Mouse (Mus musculus): ENCODE measurements around the gene Myo9a. TPM values are rescaled to one million over a fixed set of nuclear protein-coding genes. Genes with fewer than 3 reads are reported as not detected.
"Not testable (repeated sequence)": the region's sequence is repeated elsewhere in the genome, so short reads cannot be mapped to it uniquely, and the experiment has no call there.

Myo9a gene
- polyA plus RNA-seq, 1 experiment from 2014 or later: 22.2 TPM

- peaks cover 6% of the 10 kb centered on the region; the same call in 1 of the 2 replicates for H3K4me1 ChIP-seq (ENCODE audit: control insufficient read depth, insufficient read depth, low read length)
- WGBS: 95% methylated on average over 2 of the region's 2 CpGs
- no peaks in the 10 kb centered on the region for H3K27me3 ChIP-seq (ENCODE audit: control insufficient read depth, insufficient read depth, low read length)
- ATAC-seq (ENCODE audit: insufficient read depth, low FRiP score, low TSS enrichment): no peak
- H3K36me3 ChIP-seq (ENCODE audit: control insufficient read depth, insufficient read depth, low read length): no peaks in the 10 kb centered on the region
- no peak for DNase-seq (ENCODE audit: low spot score)
- no peak overlapping the region for H3K4me2 ChIP-seq (ENCODE audit: low read depth)
- H3K9me3 ChIP-seq (ENCODE audit: control insufficient read depth, low read length): no peaks in the 10 kb centered on the region
- no peak overlapping the region for H3K9ac ChIP-seq (ENCODE audit: low read length)
- H3K27ac ChIP-seq (ENCODE audit: low read depth, low read length): no peak overlapping the region
- no peak overlapping the region for H3K4me3 ChIP-seq (ENCODE audit: low read depth, low read length)
Measured at GRCm38 (mm10) chr9:59748387-59748786, 2.3 kb upstream of the Myo9a start.

DNA sequence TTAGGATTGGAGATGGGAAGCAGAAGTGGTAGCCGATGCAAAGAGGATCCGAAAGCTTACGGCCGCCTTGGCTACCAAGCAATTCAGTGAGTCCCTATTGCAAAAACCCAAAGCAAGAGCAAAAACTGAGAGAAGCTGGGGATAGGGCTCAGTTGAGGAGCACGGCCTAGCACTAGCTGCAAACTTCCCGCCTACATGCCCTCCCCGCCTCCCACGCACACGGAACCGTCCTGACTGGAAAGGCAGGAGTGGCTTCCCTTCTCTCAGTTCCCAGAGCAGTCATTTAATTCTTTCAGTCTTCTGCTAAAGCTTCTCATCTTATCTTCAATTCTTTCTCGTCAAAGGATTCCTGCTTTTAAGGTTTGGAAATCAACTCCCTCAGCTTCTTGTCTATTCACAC, 1.7 kb upstream of the Myo9a start:
- ATAC-seq (ENCODE audit: insufficient read depth, low FRiP score, low TSS enrichment): no peak
- H3K4me3 ChIP-seq (ENCODE audit: low read depth, low read length): no peak overlapping the region
- no peaks in the 10 kb centered on the region for H3K27me3 ChIP-seq (ENCODE audit: control insufficient read depth, insufficient read depth, low read length)

DNA sequence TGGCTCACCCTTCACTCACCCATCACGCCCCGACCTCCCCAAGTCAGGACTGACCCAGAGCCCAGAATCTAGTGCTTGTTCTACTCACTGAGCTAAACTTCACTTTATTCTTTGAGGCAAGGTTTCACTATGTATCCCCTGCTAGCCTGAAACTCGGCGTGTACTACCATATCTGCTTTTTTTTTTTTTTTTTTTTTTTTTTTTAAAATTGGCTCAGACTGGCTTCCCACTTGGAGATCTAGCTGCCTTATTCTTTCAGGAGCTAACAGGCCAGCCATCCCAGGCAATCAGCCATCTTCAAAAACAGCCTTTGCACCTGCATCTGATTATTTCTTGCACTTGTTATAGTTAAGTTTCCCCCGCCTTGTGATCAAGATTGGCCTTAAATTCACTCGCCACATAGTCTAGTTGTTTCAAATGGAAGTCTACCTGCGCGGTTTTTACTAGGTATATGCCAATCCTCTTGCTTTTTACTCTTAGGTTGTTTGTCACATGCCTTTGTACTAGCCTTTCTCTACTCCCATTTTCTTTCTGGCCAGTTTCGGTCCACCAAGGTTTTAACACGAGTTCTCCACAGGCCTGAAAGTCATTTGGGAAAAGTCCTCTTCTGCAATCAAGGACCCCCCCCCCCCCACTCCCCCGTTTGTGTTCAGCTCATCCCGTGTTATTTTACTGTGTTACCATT, 973 bp upstream of the Myo9a start:
- Histone ChIP-seq H3K27ac (ENCODE audit: low read depth, low read length) (no peak overlapping the region), H3K27me3 (ENCODE audit: control insufficient read depth, insufficient read depth, low read length) (no peaks in the 10 kb centered on the region), H3K36me3 (ENCODE audit: control insufficient read depth, insufficient read depth, low read length) (no peaks in the 10 kb centered on the region), H3K4me3 (ENCODE audit: low read depth, low read length) (peak overlapping the region; percentile 84), H3K4me2 (ENCODE audit: low read depth) (peak overlapping the region; percentile 68), H3K4me1 (ENCODE audit: control insufficient read depth, insufficient read depth, low read length) (peaks cover 6% of the 10 kb centered on the region; the same call in 1 of the 2 replicates), H3K9me3 (ENCODE audit: control insufficient read depth, low read length) (no peaks in the 10 kb centered on the region), H3K9ac (ENCODE audit: low read length) (peak overlapping the region; percentile 61)
- ATAC-seq (ENCODE audit: insufficient read depth, low FRiP score, low TSS enrichment) (no peak), DNase-seq (ENCODE audit: low spot score) (no peak)
- WGBS: 39% methylated on average over 12 of the region's 12 CpGs

More for the DNA sequence above, 1.7 kb upstream of the Myo9a start:
- Histone ChIP-seq H3K27ac (ENCODE audit: low read depth, low read length) (no peak overlapping the region), H3K36me3 (ENCODE audit: control insufficient read depth, insufficient read depth, low read length) (no peaks in the 10 kb centered on the region), H3K4me1 (ENCODE audit: control insufficient read depth, insufficient read depth, low read length) (peaks cover 6% of the 10 kb centered on the region; the same call in 1 of the 2 replicates), H3K9me3 (ENCODE audit: control insufficient read depth, low read length) (no peaks in the 10 kb centered on the region), H3K9ac (ENCODE audit: low read length) (no peak overlapping the region), H3K4me2 (ENCODE audit: low read depth) (no peak overlapping the region)
- 92% methylated on average over 11 of the region's 11 CpGs for WGBS
- no peak for DNase-seq (ENCODE audit: low spot score)

DNA sequence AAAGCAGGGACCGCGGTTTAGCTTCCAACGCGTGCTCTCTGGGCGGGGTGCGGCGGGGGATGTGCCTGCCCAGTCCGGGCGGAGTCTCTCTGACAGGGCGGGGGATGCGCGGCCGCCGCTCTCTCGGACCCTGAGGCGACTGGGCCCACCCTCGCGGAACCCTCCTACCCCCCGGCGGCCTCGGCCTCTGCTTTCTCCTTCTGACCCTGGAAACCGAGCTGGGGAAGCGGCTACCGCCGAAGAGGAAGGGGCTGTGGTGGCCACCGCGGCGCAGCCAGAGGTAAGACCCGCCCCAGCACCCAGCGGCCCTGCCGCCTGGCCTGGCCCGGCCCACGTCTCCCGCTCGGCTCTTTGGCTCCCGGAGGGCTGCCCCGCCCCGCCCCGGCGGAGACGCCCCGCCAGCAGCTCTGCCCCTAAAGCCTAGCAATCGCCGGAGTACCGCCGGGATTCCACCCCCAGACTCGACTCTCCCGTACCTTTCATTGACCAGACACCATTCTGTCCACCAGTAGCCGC, 428 bp downstream of the Myo9a start:
- Histone ChIP-seq H3K27ac (ENCODE audit: low read depth, low read length) (peak overlapping the region; percentile 81), H3K4me2 (ENCODE audit: low read depth) (peak overlapping the region; percentile 75), H3K9me3 (ENCODE audit: control insufficient read depth, low read length) (no peaks in the 10 kb centered on the region), H3K4me1 (ENCODE audit: control insufficient read depth, insufficient read depth, low read length) (peaks cover 6% of the 10 kb centered on the region; the same call in 1 of the 2 replicates), H3K9ac (ENCODE audit: low read length) (peak overlapping the region; percentile 90), H3K36me3 (ENCODE audit: control insufficient read depth, insufficient read depth, low read length) (no peaks in the 10 kb centered on the region), H3K27me3 (ENCODE audit: control insufficient read depth, insufficient read depth, low read length) (no peaks in the 10 kb centered on the region), H3K4me3 (ENCODE audit: low read depth, low read length) (peak overlapping the region; percentile 84)
- peak; percentile 89 for ATAC-seq (ENCODE audit: insufficient read depth, low FRiP score, low TSS enrichment)
- DNase-seq (ENCODE audit: low spot score): peak; percentile 78
- WGBS: under 1% methylated on average over 46 of the region's 49 CpGs

DNA sequence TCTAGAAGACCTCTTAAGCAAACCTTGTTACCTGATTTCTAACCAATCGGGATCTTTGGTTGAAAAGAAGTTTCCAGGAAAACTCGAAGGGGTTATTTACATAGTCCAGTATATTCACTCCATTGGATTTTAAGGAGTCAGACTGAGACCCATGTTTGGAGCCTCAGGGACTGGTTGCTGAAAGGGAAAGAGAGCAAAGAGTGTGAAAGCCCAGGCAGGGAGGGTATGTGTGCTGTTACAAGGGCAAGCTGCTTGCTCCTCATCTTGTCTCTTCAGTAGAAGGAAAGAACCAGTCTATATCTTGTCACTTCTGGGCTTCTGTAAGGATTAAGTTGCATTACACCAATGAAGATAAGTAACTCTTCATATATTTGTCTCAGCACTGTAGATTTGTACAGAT, 1.3 kb downstream of the Myo9a start:
- H3K36me3 ChIP-seq (ENCODE audit: control insufficient read depth, insufficient read depth, low read length): no peaks in the 10 kb centered on the region
- peak overlapping the region; percentile 84 for H3K4me3 ChIP-seq (ENCODE audit: low read depth, low read length)
- H3K9me3 ChIP-seq (ENCODE audit: control insufficient read depth, low read length): no peaks in the 10 kb centered on the region
- H3K4me2 ChIP-seq (ENCODE audit: low read depth): peak overlapping the region; percentile 75
- H3K27ac ChIP-seq (ENCODE audit: low read depth, low read length): no peak overlapping the region
- ATAC-seq (ENCODE audit: insufficient read depth, low FRiP score, low TSS enrichment) (no peak), DNase-seq (ENCODE audit: low spot score) (no peak)
- no peaks in the 10 kb centered on the region for H3K27me3 ChIP-seq (ENCODE audit: control insufficient read depth, insufficient read depth, low read length)
- H3K4me1 ChIP-seq (ENCODE audit: control insufficient read depth, insufficient read depth, low read length): peaks cover 6% of the 10 kb centered on the region; the same call in 1 of the 2 replicates
- H3K9ac ChIP-seq (ENCODE audit: low read length): peak overlapping the region; percentile 90
- 15% methylated on average over 2 of the region's 2 CpGs for WGBS

DNA sequence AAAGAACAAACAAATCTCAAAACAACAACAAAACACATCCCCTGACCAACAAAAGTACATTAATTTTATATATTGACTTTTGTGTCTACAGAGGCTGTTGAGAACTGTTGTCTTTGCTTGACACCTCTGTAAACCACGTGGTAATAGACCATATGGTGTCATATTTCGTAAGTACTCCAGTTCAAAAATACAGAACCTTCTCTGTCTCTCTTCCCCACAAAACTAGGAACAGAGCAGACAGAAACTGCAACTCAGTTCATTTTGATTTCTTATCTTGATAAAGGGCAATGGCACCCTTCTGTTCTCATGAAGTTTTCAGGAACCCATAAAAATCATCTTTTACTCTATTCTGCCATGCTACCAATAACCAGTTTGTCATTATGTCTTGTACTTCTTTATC, 4.5 kb downstream of the Myo9a start:
- no peaks in the 10 kb centered on the region for H3K27me3 ChIP-seq (ENCODE audit: control insufficient read depth, insufficient read depth, low read length)
- no peak overlapping the region for H3K4me2 ChIP-seq (ENCODE audit: low read depth)
- no peak overlapping the region for H3K9ac ChIP-seq (ENCODE audit: low read length)
- ATAC-seq (ENCODE audit: insufficient read depth, low FRiP score, low TSS enrichment) (no peak), DNase-seq (ENCODE audit: low spot score) (no peak)
- H3K9me3 ChIP-seq (ENCODE audit: control insufficient read depth, low read length): no peaks in the 10 kb centered on the region
- peaks cover 3% of the 10 kb centered on the region; the same call in 1 of the 2 replicates for H3K4me1 ChIP-seq (ENCODE audit: control insufficient read depth, insufficient read depth, low read length)
- H3K27ac ChIP-seq (ENCODE audit: low read depth, low read length): no peak overlapping the region
- H3K4me3 ChIP-seq (ENCODE audit: low read depth, low read length): no peak overlapping the region
- H3K36me3 ChIP-seq (ENCODE audit: control insufficient read depth, insufficient read depth, low read length): no peaks in the 10 kb centered on the region
- WGBS: 59% methylated on average over 2 of the region's 2 CpGs

GRCm38 (mm10) chr9:59757016-59757415, 6.3 kb downstream of the Myo9a start:
- H3K4me3 ChIP-seq (ENCODE audit: low read depth, low read length); H3K9ac ChIP-seq (ENCODE audit: low read length); H3K4me2 ChIP-seq (ENCODE audit: low read depth); ATAC-seq (ENCODE audit: insufficient read depth, low FRiP score, low TSS enrichment); H3K36me3 ChIP-seq (ENCODE audit: control insufficient read depth, insufficient read depth, low read length); H3K4me1 ChIP-seq (ENCODE audit: control insufficient read depth, insufficient read depth, low read length); H3K27me3 ChIP-seq (ENCODE audit: control insufficient read depth, insufficient read depth, low read length); H3K27ac ChIP-seq (ENCODE audit: low read depth, low read length); H3K9me3 ChIP-seq (ENCODE audit: control insufficient read depth, low read length); DNase-seq (ENCODE audit: low spot score): not testable (repeated sequence)
- WGBS: 100% methylated on average over 2 of the region's 3 CpGs

DNA sequence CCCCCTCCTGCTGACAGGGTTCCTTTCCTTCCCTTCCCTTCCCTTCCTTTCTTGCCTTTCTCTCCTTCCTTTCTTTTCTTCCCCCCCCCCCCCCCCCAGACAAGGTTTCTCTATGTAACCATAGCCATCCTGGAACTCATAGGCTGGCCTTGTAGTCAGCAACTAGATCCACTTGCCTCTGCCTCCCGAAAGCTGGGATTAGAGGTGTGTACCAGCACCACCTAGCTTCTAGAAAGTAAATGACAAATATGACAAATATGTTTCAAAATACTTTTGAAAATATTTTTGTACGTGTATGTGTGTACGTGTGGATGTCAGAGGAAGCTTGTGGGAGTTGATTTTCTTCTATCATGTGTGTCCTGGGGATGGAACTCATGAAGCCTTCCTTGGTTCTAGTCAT, 9.8 kb downstream of the Myo9a start:
- Histone ChIP-seq H3K27ac (ENCODE audit: low read depth, low read length) (no peak overlapping the region), H3K9ac (ENCODE audit: low read length) (no peak overlapping the region), H3K9me3 (ENCODE audit: control insufficient read depth, low read length) (no peaks in the 10 kb centered on the region), H3K36me3 (ENCODE audit: control insufficient read depth, insufficient read depth, low read length) (no peaks in the 10 kb centered on the region), H3K27me3 (ENCODE audit: control insufficient read depth, insufficient read depth, low read length) (no peaks in the 10 kb centered on the region), H3K4me3 (ENCODE audit: low read depth, low read length) (no peak overlapping the region), H3K4me2 (ENCODE audit: low read depth) (no peak overlapping the region), H3K4me1 (ENCODE audit: control insufficient read depth, insufficient read depth, low read length) (no peaks in the 10 kb centered on the region)
- ATAC-seq (ENCODE audit: insufficient read depth, low FRiP score, low TSS enrichment) (no peak), DNase-seq (ENCODE audit: low spot score) (no peak)
- WGBS: 85% methylated on average over 3 of the region's 3 CpGs

GRCm38 (mm10) chr9:59766966-59767461, 16.3 kb downstream of the Myo9a start:
- not testable (repeated sequence) for H3K27me3 ChIP-seq (ENCODE audit: control insufficient read depth, insufficient read depth, low read length); H3K9ac ChIP-seq (ENCODE audit: low read length); H3K4me1 ChIP-seq (ENCODE audit: control insufficient read depth, insufficient read depth, low read length); DNase-seq (ENCODE audit: low spot score); H3K4me3 ChIP-seq (ENCODE audit: low read depth, low read length); H3K36me3 ChIP-seq (ENCODE audit: control insufficient read depth, insufficient read depth, low read length); H3K4me2 ChIP-seq (ENCODE audit: low read depth); ATAC-seq (ENCODE audit: insufficient read depth, low FRiP score, low TSS enrichment); H3K9me3 ChIP-seq (ENCODE audit: control insufficient read depth, low read length); H3K27ac ChIP-seq (ENCODE audit: low read depth, low read length)
- 90% methylated on average over 11 of the region's 13 CpGs for WGBS

Data from neural tube, embryonic 11.5 days (tissue).